ENCODE assay signal across 9 mouse cellular contexts in the genomic region with DNA sequence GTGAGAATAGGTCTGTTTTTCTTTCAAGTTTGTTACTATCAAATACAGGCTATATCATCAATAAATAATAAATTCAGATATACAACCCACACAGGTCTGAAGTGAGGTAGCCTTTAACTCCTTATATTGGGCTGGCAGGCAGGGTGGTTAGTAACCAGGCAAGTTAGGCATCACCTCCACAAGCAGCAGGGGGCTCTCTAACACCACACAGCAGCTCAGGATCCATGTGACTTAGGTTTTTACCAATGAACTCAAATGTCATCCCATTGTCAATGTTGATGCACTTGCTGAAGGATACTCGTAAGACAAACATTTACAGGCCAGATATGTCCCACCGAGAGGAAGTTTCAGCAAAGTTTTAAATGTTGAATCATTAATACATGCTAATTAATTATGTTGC. TPM values are rescaled to one million over a fixed set of nuclear protein-coding genes. Genes with fewer than 3 reads are reported as not detected.
DNase-seq lines count a peak whose midpoint lies in the region; ATAC-seq and TF ChIP-seq lines count a peak whose summit lies in the region.
"Had no signal": no experiment of that assay in that cellular context is flagged by ENCODE, and none has a peak within 500 bp of the region (broad histone marks: within the 10 kb centered on the region; RNA-seq: fewer than 3 reads in every experiment).

No protein-coding gene starts in this region.

- no peak for TF ChIP-seq EP300 in CH12.LX (IDR thresholded peaks at IDR 0.05; ENCODE audit: low read length)

- no peaks in the 10 kb centered on the region for H3K79me2 ChIP-seq in CH12.LX (replicated peaks; ENCODE audit: control insufficient read depth, extremely low read depth, insufficient read depth, poor library complexity, severe bottlenecking)

- no peaks in the 10 kb centered on the region for H3K36me3 ChIP-seq in heart, embryonic 10.5 days
- H3K36me3 ChIP-seq in CH12.LX (replicated peaks in 1 of 2; ENCODE audit: control insufficient read depth in 1 of 2, insufficient read depth in 1 of 2, low read length in 1 of 2) = no peaks in the 10 kb centered on the region
- H3K36me3 ChIP-seq in lung, embryonic 14.5 days (ENCODE audit: insufficient read depth) = no peaks in the 10 kb centered on the region
- H3K36me3 ChIP-seq in hindbrain, embryonic 13.5 days = no peaks in the 10 kb centered on the region
- H3K36me3 ChIP-seq: neural tube, embryonic 12.5 days had no signal

- H3K27ac ChIP-seq in heart, embryonic 10.5 days = no peak overlapping the region
- no peak overlapping the region for H3K27ac ChIP-seq in CH12.LX (ENCODE audit: insufficient read depth, low read depth)
- no peak overlapping the region for H3K27ac ChIP-seq in lung, embryonic 14.5 days (ENCODE audit: low read depth)
- H3K27ac ChIP-seq in hindbrain, embryonic 13.5 days = no peak overlapping the region
- H3K27ac ChIP-seq: neural tube, embryonic 12.5 days had no signal

- no peaks in the 10 kb centered on the region for H3K4me1 ChIP-seq in heart, embryonic 10.5 days
- 0 out of 4 replicates have a peak, but pooled peaks cover 0 to 3% of the 10 kb centered on the region in 2 experiments for H3K4me1 ChIP-seq in CH12.LX (ENCODE audit: control insufficient read depth in 1 of 2, insufficient read depth in 2 of 2)
- no peaks in the 10 kb centered on the region for H3K4me1 ChIP-seq in lung, embryonic 14.5 days (ENCODE audit: insufficient read depth)
- peaks cover 12% of the 10 kb centered on the region for H3K4me1 ChIP-seq in hindbrain, embryonic 13.5 days (replicated peaks)
- H3K4me1 ChIP-seq: neural tube, embryonic 12.5 days had no signal

- ATAC-seq in lung, embryonic 14.5 days (ENCODE audit: insufficient read depth) = no peak
- no peak for ATAC-seq in hindbrain, embryonic 13.5 days (ENCODE audit: low FRiP score)

- 71% methylated on average over 2 of the region's 2 CpGs for whole genome bisulfite sequencing in heart, embryonic 10.5 days
- WGBS in lung, embryonic 14.5 days = 61% methylated on average over 2 of the region's 2 CpGs
- WGBS in hindbrain, embryonic 13.5 days = 84% methylated on average over 2 of the region's 2 CpGs

- TF ChIP-seq CTCF in CH12.LX (conservative IDR thresholded peaks at IDR 0.05 in 1 of 2, IDR thresholded peaks at IDR 0.05 in 1 of 2; ENCODE audit: low read depth in 2 of 2, low read length in 2 of 2) = peak; percentile 21 to 80; a peak in 3 of 4 replicates
- peak; percentile 57 for TF ChIP-seq CTCF in lung, embryonic 14.5 days (IDR thresholded peaks at IDR 0.05; ENCODE audit: low read depth)

- no peak overlapping the region for H3K4me3 ChIP-seq in heart, embryonic 10.5 days
- no peak overlapping the region for H3K4me3 ChIP-seq in CH12.LX (replicated peaks in 1 of 3; ENCODE audit: low read depth in 2 of 3, low read length in 2 of 3, poor library complexity in 1 of 3)
- H3K4me3 ChIP-seq in lung, embryonic 14.5 days (ENCODE audit: low read depth, low read length) = no peak overlapping the region
- H3K4me3 ChIP-seq in hindbrain, embryonic 13.5 days = no peak overlapping the region
- H3K4me3 ChIP-seq: neural tube, embryonic 12.5 days had no signal

- peak; percentile 32 to 39 for DNase-seq in heart, postnatal 36 days
- DNase-seq in heart, embryonic 10.5 days (ENCODE audit: low spot score) = no peak
- DNase-seq in CH12.LX (ENCODE audit: extremely low read depth) = peak; percentile 48
- peak; percentile 34 for DNase-seq in brain, adult 2 months (ENCODE audit: low read depth, low spot score)
- peak; percentile 35 for DNase-seq in lung, embryonic 14.5 days
- DNase-seq in testis, postnatal 14 days (ENCODE audit: low spot score) = no peak
- no peak for DNase-seq in left cerebral cortex, adult 8-10 months (ENCODE audit: low spot score in 2 of 2)

- no peak overlapping the region for H3K4me2 ChIP-seq in CH12.LX (ENCODE audit: insufficient read depth, low read depth, poor library complexity, severe bottlenecking)
- no peak overlapping the region for H3K4me2 ChIP-seq in lung, embryonic 14.5 days
- H3K4me2 ChIP-seq in hindbrain, embryonic 13.5 days = no peak overlapping the region
- H3K4me2 ChIP-seq: neural tube, embryonic 12.5 days had no signal

- peak; percentile 85 for TF ChIP-seq RAD21 in CH12.LX (IDR thresholded peaks at IDR 0.05; ENCODE audit: low read depth, low read length)

- intact Hi-C loops in heart, postnatal 36 days (cut with DNase I) = loop anchor here (1.0 to 5.0 kb wide), 2 partner anchors 160 to 188 kb away; partner anchors contain the start of gene Herc3

- in situ Hi-C loops in CH12.LX (cut with MboI; ENCODE audit: low pct_ligation_motif_present, low pct_unique_long_range_greater_than_20kb, low sequenced_read_pairs) = loop anchor here (10.0 kb wide), 1 partner anchor 144 kb away; no protein-coding TSS in a partner anchor

- no peak for TF ChIP-seq POLR2A in CH12.LX (IDR thresholded peaks at IDR 0.05; ENCODE audit: low read depth, low read length)

- H3K9me3 ChIP-seq in heart, embryonic 10.5 days = no peaks in the 10 kb centered on the region
- no peaks in the 10 kb centered on the region for H3K9me3 ChIP-seq in CH12.LX (replicated peaks; ENCODE audit: low read length)
- no peaks in the 10 kb centered on the region for H3K9me3 ChIP-seq in lung, embryonic 14.5 days (ENCODE audit: low read depth, low read length)
- H3K9me3 ChIP-seq in hindbrain, embryonic 13.5 days = no peaks in the 10 kb centered on the region
- H3K9me3 ChIP-seq: neural tube, embryonic 12.5 days had no signal

- H3K27me3 ChIP-seq in heart, embryonic 10.5 days (ENCODE audit: insufficient read depth, poor library complexity, severe bottlenecking) = no peaks in the 10 kb centered on the region
- no peaks in the 10 kb centered on the region for H3K27me3 ChIP-seq in CH12.LX (replicated peaks)
- H3K27me3 ChIP-seq in lung, embryonic 14.5 days (ENCODE audit: insufficient read depth, low read length) = no peaks in the 10 kb centered on the region
- no peaks in the 10 kb centered on the region for H3K27me3 ChIP-seq in hindbrain, embryonic 13.5 days
- H3K27me3 ChIP-seq: neural tube, embryonic 12.5 days had no signal

- dilution Hi-C loops in CH12.LX (cut with MboI; ENCODE audit: extremely low pct_ligation_motif_present, extremely low pct_unique_long_range_greater_than_20kb, low sequenced_read_pairs) = no loop called here

- no peak overlapping the region for H3K9ac ChIP-seq in CH12.LX (ENCODE audit: insufficient read depth, low read depth)
- H3K9ac ChIP-seq in lung, embryonic 14.5 days = no peak overlapping the region
- no peak overlapping the region for H3K9ac ChIP-seq in hindbrain, embryonic 13.5 days
- H3K9ac ChIP-seq: neural tube, embryonic 12.5 days had no signal

TF ChIP-seq in CH12.LX, 34 proteins besides CTCF, POLR2A, EP300 and RAD21:
- TF ChIP-seq SMC3 (IDR thresholded peaks at IDR 0.05; ENCODE audit: low read depth, low read length) = peak; percentile 82
- TF ChIP-seq ETS1 (conservative IDR thresholded peaks at IDR 0.05; ENCODE audit: low read depth, low read length) = no peak
- TF ChIP-seq TBP (conservative IDR thresholded peaks at IDR 0.05; ENCODE audit: low read depth, low read length) = no peak
- peak; percentile 64; the same call in 1 of the 2 replicates for TF ChIP-seq MAX (IDR thresholded peaks at IDR 0.05; ENCODE audit: low read length)
- peak; percentile 71 for TF ChIP-seq MYC (IDR thresholded peaks at IDR 0.05; ENCODE audit: low read depth, low read length)
- no peak for TF ChIP-seq NELFE (IDR thresholded peaks at IDR 0.05; ENCODE audit: low read depth, low read length)
- peak; percentile 27 for TF ChIP-seq USF1 (IDR thresholded peaks at IDR 0.05; ENCODE audit: low read depth, low read length)
TF ChIP-seq in CH12.LX: peak in this region for 4.

RNA-seq across cellular contexts. Expression of gene Fam13a, which starts 4.0 kb away (rescaled TPM):
- 10 to 100 TPM; 24.7 to 28.0 TPM for total RNA-seq in heart, postnatal 36 days (2021)
- 5.7 and 5.8 TPM in 2 replicates for polyA plus RNA-seq in heart, embryonic 10.5 days (2016; fragmentation: Nextera tagmentation; extraction: Ambion mirVana)
- 0.04 and 0.17 TPM in 2 replicates for total RNA-seq in CH12.LX (2012; rRNA removed)
- total RNA-seq in CH12.LX (2014; rRNA removed) = not detected in 2 replicates
- polyA plus RNA-seq in CH12.LX (2012; ENCODE audit: insufficient read length, low read depth) = 0.18 and 0.21 TPM in 2 replicates
- polyA plus RNA-seq in lung, embryonic 14.5 days (2014; fragmentation: Nextera tagmentation; extraction: Ambion mirVana) = 13.7 and 18.1 TPM in 2 replicates
- total RNA-seq in left cerebral cortex, adult 8-10 months (2022) = 10 to 100 TPM; 14.7 to 17.0 (median 15.9) TPM
- 8.2 and 9.5 TPM in 2 replicates for polyA plus RNA-seq in hindbrain, embryonic 13.5 days (2015; fragmentation: Nextera tagmentation; extraction: Ambion mirVana)

Comparison
In these comparisons a context has a peak if more than half of its experiments do, and no peak if none do; other contexts are left out.
1. DNase-seq: peak in heart, postnatal 36 days (2 of 2), CH12.LX (single experiment), brain, adult 2 months (single experiment) and lung, embryonic 14.5 days (single experiment); none in heart, embryonic 10.5 days (single experiment), testis, postnatal 14 days (single experiment) and left cerebral cortex, adult 8-10 months (0 of 2).